Mouse (Mus musculus): Measurements from ENCODE around the gene Zbtb25.

The Zbtb25 gene

GRCm38 (mm10) chr12:76345759-76346455, 23.5 kb downstream of the Zbtb25 start:
- intact Hi-C loops (cut with DNase I): loop anchor here (2.0 kb wide), 1 partner anchor 127 kb away; no protein-coding TSS in a partner anchor

- intact Hi-C loops (cut with DNase I): loop anchor here (2.0 to 5.0 kb wide), 3 partner anchors 48 to 149 kb away; no protein-coding TSS in a partner anchor
These were observed 28.3 kb downstream of the Zbtb25 start for GRCm38 (mm10) chr12:76341080-76341479.

GRCm38 (mm10) chr12:76336111-76336965, 33.1 kb downstream of the Zbtb25 start:
- intact Hi-C loops (cut with DNase I): no loop called here

GRCm38 (mm10) chr12:76335641-76336040, 33.8 kb downstream of the Zbtb25 start:
- intact Hi-C loops (cut with DNase I): no loop called here

GRCm38 (mm10) chr12:76333688-76334087, 35.7 kb downstream of the Zbtb25 start:
- intact Hi-C loops (cut with DNase I): no loop called here

- intact Hi-C loops (cut with DNase I): no loop called here
These were observed 40.6 kb downstream of the Zbtb25 start for GRCm38 (mm10) chr12:76328567-76329354.

- intact Hi-C loops (cut with DNase I): no loop called here
These were observed 42.8 kb downstream of the Zbtb25 start for GRCm38 (mm10) chr12:76326437-76327220.

- intact Hi-C loops (cut with DNase I): no loop called here
These were observed 44.5 kb downstream of the Zbtb25 start, which contains the start of gene Akap5 for GRCm38 (mm10) chr12:76324679-76325431. Gene Akap5 (plus strand): TSS chr12:76324891.

- intact Hi-C loops (cut with DNase I): no loop called here
These were observed 50.9 kb downstream of the Zbtb25 start for GRCm38 (mm10) chr12:76318282-76319212.

- intact Hi-C loops (cut with DNase I): no loop called here
These were observed 57.5 kb downstream of the Zbtb25 start for GRCm38 (mm10) chr12:76311951-76312350.

- intact Hi-C loops (cut with DNase I): no loop called here
These were observed 58.2 kb downstream of the Zbtb25 start for GRCm38 (mm10) chr12:76311227-76311626.

- intact Hi-C loops (cut with DNase I): no loop called here
These were observed 58.8 kb downstream of the Zbtb25 start for GRCm38 (mm10) chr12:76310633-76311032.

GRCm38 (mm10) chr12:76310007-76310406, 59.4 kb downstream of the Zbtb25 start:
- intact Hi-C loops (cut with DNase I): no loop called here

GRCm38 (mm10) chr12:76308436-76308835, 61.0 kb downstream of the Zbtb25 start:
- intact Hi-C loops (cut with DNase I): no loop called here

- intact Hi-C loops (cut with DNase I): no loop called here
These were observed 61.4 kb downstream of the Zbtb25 start for GRCm38 (mm10) chr12:76307964-76308363.

- intact Hi-C loops (cut with DNase I): no loop called here
These were observed 62.4 kb downstream of the Zbtb25 start for GRCm38 (mm10) chr12:76306852-76307561.

GRCm38 (mm10) chr12:76305107-76305506, 64.3 kb downstream of the Zbtb25 start:
- intact Hi-C loops (cut with DNase I): no loop called here

GRCm38 (mm10) chr12:76304199-76304598, 65.2 kb downstream of the Zbtb25 start:
- intact Hi-C loops (cut with DNase I): no loop called here

Data from adrenal gland (tissue).